Mouse (Mus musculus): ENCODE measurements at regions not wholly inside any gene's neighbourhood (a gene's known extent, or its start where the extent isn't known, plus 50 kb on each side); places are given as distances from the start of the nearest gene placed in this dataset.

DNA sequence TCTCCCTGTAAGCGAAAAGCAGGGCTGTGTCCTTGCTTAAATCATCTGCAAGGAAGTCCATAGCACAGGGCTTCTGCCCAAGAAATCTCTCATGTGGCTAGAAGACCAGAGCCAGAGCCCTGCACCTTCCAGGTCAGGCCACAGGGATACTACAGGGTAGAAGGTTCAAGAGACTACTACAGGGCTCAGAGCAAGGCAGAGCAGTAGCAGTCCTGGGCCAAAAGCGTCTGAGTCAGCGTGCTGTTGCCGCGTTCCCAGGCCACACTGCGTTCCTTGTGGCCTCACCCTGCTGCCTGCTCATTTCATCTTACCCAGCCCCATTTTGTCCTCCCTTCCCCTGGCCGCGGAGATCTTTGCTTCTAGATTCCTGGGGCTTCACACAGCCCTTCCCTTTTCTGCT is 283.0 kb upstream of the Spred2 start:
- no peaks in the 10 kb centered on the region for H3K27me3 ChIP-seq (replicated peaks)
- 76% methylated on average over 8 of the region's 8 CpGs for WGBS
- no peak; the same call in 1 of the 2 replicates for ATAC-seq (replicated peaks)
- no peak overlapping the region for H3K4me3 ChIP-seq
- no peaks in the 10 kb centered on the region for H3K36me3 ChIP-seq (replicated peaks)
- H3K9me3 ChIP-seq, result no peaks in the 10 kb centered on the region
- H3K4me1 ChIP-seq, result no peaks in the 10 kb centered on the region
- H3K27ac ChIP-seq, result no peak overlapping the region
- no peak overlapping the region for H3K9ac ChIP-seq
- no peak overlapping the region for H3K4me2 ChIP-seq

DNA sequence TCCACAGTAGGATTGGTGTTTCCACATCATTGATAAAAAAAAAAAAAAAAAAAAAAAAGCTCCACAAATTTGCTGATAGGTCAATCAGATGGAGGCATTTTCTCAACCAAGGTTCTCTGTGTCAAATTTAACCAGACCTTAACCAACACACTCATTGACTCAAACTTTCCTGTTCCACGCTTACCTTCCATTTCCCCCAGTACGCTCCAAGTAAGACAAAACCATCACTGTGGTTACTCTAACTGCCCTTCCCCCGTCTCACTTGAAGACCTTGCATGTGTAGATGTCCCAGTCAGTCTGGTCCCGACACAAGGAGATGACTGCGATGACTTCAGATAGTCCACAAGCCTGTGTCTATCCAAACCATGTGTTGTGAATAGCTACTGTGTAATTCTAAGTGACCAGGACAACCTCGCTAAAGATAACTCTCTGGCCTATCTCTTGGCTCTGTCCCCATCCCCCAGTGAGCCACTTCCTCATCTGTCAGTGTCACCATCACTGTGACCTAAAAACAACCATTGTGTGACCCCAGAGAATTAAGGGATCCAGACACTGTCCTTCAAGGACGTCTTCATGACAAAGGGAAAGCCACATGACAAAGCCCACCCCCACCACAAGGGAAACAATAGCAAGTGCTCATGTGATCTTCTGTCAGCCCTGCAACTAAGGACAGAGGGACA is 279.9 kb upstream of the Spred2 start:
- WGBS, result 76% methylated on average over 7 of the region's 7 CpGs
- no peak overlapping the region for H3K9ac ChIP-seq
- H3K9me3 ChIP-seq, result no peaks in the 10 kb centered on the region
- no peak for ATAC-seq (replicated peaks)
- no peaks in the 10 kb centered on the region for H3K36me3 ChIP-seq (replicated peaks)
- no peak overlapping the region for H3K4me3 ChIP-seq
- H3K27ac ChIP-seq, result no peak overlapping the region
- H3K27me3 ChIP-seq (replicated peaks), result no peaks in the 10 kb centered on the region
- no peaks in the 10 kb centered on the region for H3K4me1 ChIP-seq
- H3K4me2 ChIP-seq, result no peak overlapping the region

GRCm38 (mm10) chr11:19645106-19645505 is 279.1 kb upstream of the Spred2 start:
- H3K4me1 ChIP-seq, result no peaks in the 10 kb centered on the region
- H3K27me3 ChIP-seq (replicated peaks), result no peaks in the 10 kb centered on the region
- H3K27ac ChIP-seq, result no peak overlapping the region
- H3K4me2 ChIP-seq, result no peak overlapping the region
- no peak for ATAC-seq (replicated peaks)
- H3K4me3 ChIP-seq, result no peak overlapping the region
- no peak overlapping the region for H3K9ac ChIP-seq
- 80% methylated on average over 5 of the region's 5 CpGs for WGBS
- H3K36me3 ChIP-seq (replicated peaks), result no peaks in the 10 kb centered on the region
- H3K9me3 ChIP-seq, result no peaks in the 10 kb centered on the region

DNA sequence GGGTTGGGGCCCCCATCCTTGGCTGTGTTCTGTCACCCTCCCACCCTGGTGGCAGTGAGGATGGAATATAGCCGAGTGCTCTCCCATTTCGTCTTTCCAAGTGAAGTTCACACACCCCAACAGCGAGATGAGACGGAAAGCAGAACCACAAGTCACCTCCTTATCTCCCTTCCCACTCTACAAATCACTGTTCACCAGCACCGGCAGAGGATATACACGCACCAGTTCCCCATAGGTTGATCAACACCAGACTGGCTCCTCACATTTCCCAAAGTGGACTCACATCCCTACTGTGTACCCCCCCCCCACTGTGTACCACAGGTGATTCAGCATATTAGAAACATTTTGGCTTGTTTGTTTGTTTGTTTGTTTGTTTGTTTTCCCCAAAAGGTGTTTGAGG is 272.7 kb upstream of the Spred2 start:
- no peaks in the 10 kb centered on the region for H3K36me3 ChIP-seq (replicated peaks)
- 98% methylated on average over 6 of the region's 6 CpGs for WGBS
- no peak overlapping the region for H3K27ac ChIP-seq
- H3K4me1 ChIP-seq, result no peaks in the 10 kb centered on the region
- H3K9me3 ChIP-seq, result no peaks in the 10 kb centered on the region
- no peak overlapping the region for H3K9ac ChIP-seq
- H3K27me3 ChIP-seq (replicated peaks), result no peaks in the 10 kb centered on the region
- H3K4me3 ChIP-seq, result no peak overlapping the region
- H3K4me2 ChIP-seq, result no peak overlapping the region
- no peak for ATAC-seq (replicated peaks)

- ATAC-seq (replicated peaks), result no peak; the same call in 1 of the 2 replicates
- 95% methylated on average over 7 of the region's 7 CpGs for WGBS
Observed at GRCm38 (mm10) chr11:19651929-19652328, 272.2 kb upstream of the Spred2 start.

DNA sequence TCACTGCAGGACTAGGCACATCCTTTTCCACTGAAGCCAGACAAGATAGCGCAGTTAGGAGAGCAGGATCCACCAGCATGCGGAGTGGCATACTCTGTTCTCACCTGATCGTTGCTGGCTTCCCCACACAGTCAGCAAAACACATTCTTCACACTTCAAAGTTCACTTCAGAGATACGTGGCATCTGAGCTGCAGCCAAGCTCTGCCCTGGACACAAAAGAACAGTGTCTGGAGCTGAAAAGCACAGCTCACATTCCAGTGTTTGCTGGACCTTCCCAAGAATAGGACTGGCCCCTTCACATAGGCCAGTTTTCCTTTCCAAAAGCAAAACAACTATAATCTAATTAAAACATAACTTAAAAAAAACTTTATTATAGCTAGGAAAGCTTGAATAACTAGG is 264.7 kb upstream of the Spred2 start:
- no peaks in the 10 kb centered on the region for H3K36me3 ChIP-seq (replicated peaks)

More at GRCm38 (mm10) chr11:19651929-19652328, 272.2 kb upstream of the Spred2 start:
- no peak overlapping the region for H3K27ac ChIP-seq
- no peak overlapping the region for H3K4me3 ChIP-seq
- H3K9me3 ChIP-seq, result no peaks in the 10 kb centered on the region
- no peaks in the 10 kb centered on the region for H3K4me1 ChIP-seq
- no peaks in the 10 kb centered on the region for H3K27me3 ChIP-seq (replicated peaks)
- no peak overlapping the region for H3K4me2 ChIP-seq
- no peaks in the 10 kb centered on the region for H3K36me3 ChIP-seq (replicated peaks)
- H3K9ac ChIP-seq, result no peak overlapping the region

GRCm38 (mm10) chr11:19666732-19667131 is 257.4 kb upstream of the Spred2 start:
- Histone ChIP-seq H3K9me3 (no peaks in the 10 kb centered on the region), H3K4me2 (no peak overlapping the region), H3K4me1 (peaks cover 6% of the 10 kb centered on the region), H3K27ac (no peak overlapping the region), H3K4me3 (no peak overlapping the region), H3K36me3 (replicated peaks) (no peaks in the 10 kb centered on the region), H3K27me3 (replicated peaks) (no peaks in the 10 kb centered on the region), H3K9ac (no peak overlapping the region)
- 92% methylated on average over 4 of the region's 4 CpGs for WGBS
- ATAC-seq (replicated peaks), result no peak

More for the DNA sequence above, 264.7 kb upstream of the Spred2 start:
- Histone ChIP-seq H3K27me3 (replicated peaks) (no peaks in the 10 kb centered on the region), H3K9ac (no peak overlapping the region), H3K9me3 (no peaks in the 10 kb centered on the region), H3K4me2 (no peak overlapping the region), H3K4me3 (no peak overlapping the region), H3K27ac (no peak overlapping the region), H3K4me1 (no peaks in the 10 kb centered on the region)
- ATAC-seq (replicated peaks), result no peak
- 65% methylated on average over 4 of the region's 4 CpGs for WGBS

GRCm38 (mm10) chr11:19670853-19671530 is 253.2 kb upstream of the Spred2 start:
- 60% methylated on average over 13 of the region's 13 CpGs for WGBS
- Histone ChIP-seq H3K9ac (no peak overlapping the region), H3K4me2 (no peak overlapping the region), H3K27ac (no peak overlapping the region), H3K9me3 (no peaks in the 10 kb centered on the region), H3K27me3 (replicated peaks) (no peaks in the 10 kb centered on the region), H3K4me3 (no peak overlapping the region), H3K36me3 (replicated peaks) (no peaks in the 10 kb centered on the region), H3K4me1 (peaks cover 6% of the 10 kb centered on the region)
- ATAC-seq (replicated peaks), result peak; percentile 80

- H3K4me2 ChIP-seq, result no peak overlapping the region
- H3K4me1 ChIP-seq, result peaks cover 6% of the 10 kb centered on the region
- no peak overlapping the region for H3K9ac ChIP-seq
- no peaks in the 10 kb centered on the region for H3K27me3 ChIP-seq (replicated peaks)
- ATAC-seq (replicated peaks), result no peak
- no peak overlapping the region for H3K4me3 ChIP-seq
- WGBS, result 43% methylated on average over 1 of the region's 1 CpGs
- no peaks in the 10 kb centered on the region for H3K36me3 ChIP-seq (replicated peaks)
- no peaks in the 10 kb centered on the region for H3K9me3 ChIP-seq
- no peak overlapping the region for H3K27ac ChIP-seq
Observed at GRCm38 (mm10) chr11:19673012-19673411, 251.2 kb upstream of the Spred2 start.

DNA sequence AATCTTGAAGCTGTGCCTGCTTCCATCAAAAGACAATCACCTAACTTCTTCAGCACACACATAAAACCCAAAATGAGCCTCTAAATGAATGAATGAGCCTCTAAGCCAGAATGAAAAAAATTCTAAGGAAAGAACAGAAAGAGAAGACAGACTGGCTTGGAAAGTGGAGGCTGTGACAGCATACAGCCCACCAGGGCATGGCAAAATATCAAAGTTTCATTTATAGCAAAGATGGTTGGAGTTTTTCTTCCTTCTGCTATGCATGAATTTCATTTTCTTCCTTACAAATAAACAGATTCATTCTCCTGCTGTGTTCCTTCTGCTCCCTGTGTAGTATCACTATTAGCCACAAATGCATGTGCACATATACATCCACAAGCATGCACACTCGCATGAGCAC is 247.7 kb upstream of the Spred2 start:
- ATAC-seq (replicated peaks), result no peak
- no peak overlapping the region for H3K4me3 ChIP-seq
- no peaks in the 10 kb centered on the region for H3K9me3 ChIP-seq
- no peak overlapping the region for H3K4me2 ChIP-seq
- no peaks in the 10 kb centered on the region for H3K36me3 ChIP-seq (replicated peaks)
- no peak overlapping the region for H3K9ac ChIP-seq
- no peak overlapping the region for H3K27ac ChIP-seq
- H3K27me3 ChIP-seq (replicated peaks), result no peaks in the 10 kb centered on the region
- peaks cover 2% of the 10 kb centered on the region; the same call in 1 of the 2 replicates for H3K4me1 ChIP-seq
- 89% methylated on average over 1 of the region's 1 CpGs for WGBS

- Histone ChIP-seq H3K9me3 (no peaks in the 10 kb centered on the region), H3K36me3 (replicated peaks) (no peaks in the 10 kb centered on the region), H3K27me3 (replicated peaks) (no peaks in the 10 kb centered on the region), H3K27ac (no peak overlapping the region), H3K9ac (no peak overlapping the region), H3K4me2 (no peak overlapping the region), H3K4me1 (peaks cover 2% of the 10 kb centered on the region; the same call in 1 of the 2 replicates), H3K4me3 (no peak overlapping the region)
- ATAC-seq (replicated peaks), result peak; percentile 62; the same call in 1 of the 2 replicates
- 27% methylated on average over 2 of the region's 2 CpGs for WGBS
Observed at GRCm38 (mm10) chr11:19679041-19679440, 245.1 kb upstream of the Spred2 start.

- Histone ChIP-seq H3K9me3 (no peaks in the 10 kb centered on the region), H3K4me3 (no peak overlapping the region), H3K4me2 (no peak overlapping the region), H3K4me1 (peaks cover 2% of the 10 kb centered on the region; the same call in 1 of the 2 replicates), H3K27ac (no peak overlapping the region), H3K9ac (no peak overlapping the region), H3K27me3 (replicated peaks) (no peaks in the 10 kb centered on the region), H3K36me3 (replicated peaks) (no peaks in the 10 kb centered on the region)
- WGBS, result 58% methylated on average over 5 of the region's 5 CpGs
- ATAC-seq (replicated peaks), result peak; percentile 42; the same call in 1 of the 2 replicates
Observed at GRCm38 (mm10) chr11:19679669-19680068, 244.5 kb upstream of the Spred2 start.

GRCm38 (mm10) chr11:19701198-19701597 is 223.0 kb upstream of the Spred2 start:
- no peak overlapping the region for H3K4me2 ChIP-seq
- H3K4me1 ChIP-seq, result no peaks in the 10 kb centered on the region
- WGBS, result 74% methylated on average over 3 of the region's 3 CpGs
- no peaks in the 10 kb centered on the region for H3K36me3 ChIP-seq (replicated peaks)
- H3K4me3 ChIP-seq, result no peak overlapping the region
- H3K9ac ChIP-seq, result no peak overlapping the region
- ATAC-seq (replicated peaks), result no peak
- H3K27ac ChIP-seq, result no peak overlapping the region
- H3K27me3 ChIP-seq (replicated peaks), result no peaks in the 10 kb centered on the region
- H3K9me3 ChIP-seq, result no peaks in the 10 kb centered on the region
